Mouse (Mus musculus) neural tube, embryonic 14.5 days (tissue): ENCODE measurements around the gene Asic2. TPM values are rescaled to one million over a fixed set of nuclear protein-coding genes. Genes with fewer than 3 reads are reported as not detected.

ENCODE experiments used
- ATAC-seq: fragments of 200-750 bp; cut with Nextera tagmentation; 2 replicates; pipeline ENCODE4 v1.8.0; 2017; ENCODE audit warnings: low read depth, mild to moderate bottlenecking, moderate TSS enrichment, moderate library complexity
- H3K27ac ChIP-seq: fragments of 300-500 bp; sonication (generic); 2 replicates; pipeline ENCODE4 v1.5.1; 2014; ENCODE audit warnings: low read depth, mild to moderate bottlenecking, control low read depth, low read length, moderate library complexity, mixed read lengths
- H3K27me3 ChIP-seq: fragments of 300-500 bp; sonication (generic); 2 replicates; pipeline ENCODE4 v1.6.1; 2014; ENCODE audit warnings: low read length; ENCODE audit not compliant: control insufficient read depth, insufficient read depth
- H3K36me3 ChIP-seq: fragments of 300-500 bp; sonication (generic); 2 replicates; pipeline ENCODE4 v1.6.1; 2014; ENCODE audit warnings: low read length, mixed read lengths; ENCODE audit not compliant: control insufficient read depth, insufficient read depth
- H3K4me1 ChIP-seq: fragments of 300-500 bp; sonication (generic); 2 replicates; pipeline ENCODE4 v1.6.1; 2014; ENCODE audit warnings: low read length; ENCODE audit not compliant: control insufficient read depth, insufficient read depth
- H3K4me2 ChIP-seq: fragments of 300-500 bp; sonication (generic); 2 replicates; pipeline ENCODE4 v1.6.1; 2014; ENCODE audit warnings: mild to moderate bottlenecking, low read depth, low read length, control low read depth
- H3K4me3 ChIP-seq: fragments of 300-500 bp; sonication (generic); 2 replicates; pipeline ENCODE4 v1.5.1; 2014; ENCODE audit warnings: low read depth, low read length, control low read depth, mixed read lengths
- H3K9ac ChIP-seq: fragments of 300-500 bp; sonication (generic); replicated peaks from 2 replicates; pipeline ENCODE4 v1.6.1; 2014; ENCODE audit warnings: low read depth, mild to moderate bottlenecking, control low read depth, low read length, mixed read lengths
- H3K9me3 ChIP-seq: fragments of 300-500 bp; sonication (generic); 2 replicates; pipeline ENCODE4 v1.6.1; 2016; ENCODE audit warnings: low read length; ENCODE audit not compliant: control insufficient read depth
- WGBS: fragments of 180-500 bp; shearing (Covaris S2); extraction: QIAGEN DNeasy Blood & Tissue Kit; methylation state at CpG from one replicate; pipeline ENCODE4 v1.1.7; 2014; 5-methylcytosine and 5-hydroxymethylcytosine counted together
- polyA plus RNA-seq: library from polyadenylated mRNA; unstranded; fragments of >200 nt; fragmentation: Nextera tagmentation; extraction: Ambion mirVana; gene quantifications from 2 replicates; pipeline ENCODE4 v1.2.1, GENCODE M21; 2014

Asic2 gene
- polyA plus RNA-seq, 1 experiment from 2014 or later = 16.2 TPM

DNA sequence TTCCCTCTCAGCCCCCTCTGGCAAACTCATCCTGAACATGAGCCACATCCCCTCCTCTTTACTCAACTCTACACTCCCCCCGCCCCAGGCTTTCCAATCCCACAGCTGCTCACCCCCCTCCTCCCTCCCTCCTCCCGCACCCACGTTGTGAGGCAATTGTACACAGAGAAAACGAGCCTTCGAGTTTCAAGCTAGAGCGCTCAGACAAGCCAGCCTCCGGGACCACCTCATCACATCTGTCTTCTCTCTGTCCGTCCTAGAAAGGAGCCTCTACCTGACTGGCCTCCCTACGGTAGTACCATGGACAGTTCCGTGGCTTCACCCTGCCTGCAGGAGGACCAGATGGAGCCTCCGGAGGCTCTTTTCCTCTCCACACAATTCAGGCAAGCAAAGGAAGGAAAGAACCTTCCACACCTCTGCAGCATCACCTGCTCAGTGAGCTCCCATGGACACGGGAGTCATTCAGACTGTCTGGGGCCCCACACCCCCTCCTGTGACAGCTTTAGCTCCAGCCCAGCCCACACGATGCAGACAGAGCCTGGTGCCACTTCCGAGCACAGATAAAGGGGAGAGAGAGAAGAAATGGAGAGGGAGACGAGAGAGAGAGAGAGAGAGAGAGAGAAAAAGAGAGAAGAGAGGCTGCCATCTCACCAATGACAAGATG lies 1.5 kb downstream of the Asic2 start:
- Histone ChIP-seq H3K4me3 (peak overlapping the region; percentile 17), H3K27me3 (peaks cover 5% of the 10 kb centered on the region; the same call in 1 of the 2 replicates), H3K4me1 (peaks cover 20% of the 10 kb centered on the region), H3K4me2 (peak overlapping the region; percentile 78), H3K27ac (no peak overlapping the region), H3K9me3 (no peaks in the 10 kb centered on the region), H3K9ac (no peak overlapping the region; the same call in 1 of the 2 replicates), H3K36me3 (no peaks in the 10 kb centered on the region)
- WGBS = 11% methylated on average over 15 of the region's 15 CpGs
- ATAC-seq = peak; percentile 31; the same call in 1 of the 2 replicates

- no peak; the same call in 1 of the 2 replicates for ATAC-seq
- peaks cover 5% of the 10 kb centered on the region; the same call in 1 of the 2 replicates for H3K27me3 ChIP-seq
- H3K4me2 ChIP-seq = peak overlapping the region; percentile 78
- peaks cover 20% of the 10 kb centered on the region for H3K4me1 ChIP-seq
- no peaks in the 10 kb centered on the region for H3K9me3 ChIP-seq
- 0 out of 2 replicates have a peak overlapping the region, but pooled peaks have one; percentile 22 for H3K27ac ChIP-seq
- no peaks in the 10 kb centered on the region for H3K36me3 ChIP-seq
- H3K9ac ChIP-seq = peak overlapping the region; percentile 22
- H3K4me3 ChIP-seq = peak overlapping the region; percentile 17
- 40% methylated on average over 11 of the region's 11 CpGs for WGBS
Observed at GRCm38 (mm10) chr11:81965653-81966625, 2.3 kb downstream of the Asic2 start.

DNA sequence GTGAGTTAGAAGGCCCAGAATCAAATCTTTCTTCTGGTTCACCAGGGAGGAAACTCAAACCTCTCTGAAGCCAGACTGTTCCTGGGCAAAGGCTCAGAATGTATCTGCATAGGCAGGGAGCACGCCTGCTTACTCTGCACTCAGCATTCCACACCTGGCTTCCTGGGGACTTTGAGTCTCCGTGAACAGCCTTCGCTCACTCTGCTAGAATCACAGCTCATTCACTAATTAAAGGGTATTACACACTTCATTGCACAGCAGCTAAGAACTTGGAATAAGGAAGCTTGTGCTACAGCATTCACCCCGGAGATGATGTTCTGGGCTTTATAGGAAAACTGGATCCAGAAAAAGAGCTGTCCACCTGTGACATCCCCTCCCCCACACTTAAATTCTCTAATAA lies 3.7 kb downstream of the Asic2 start:
- Histone ChIP-seq H3K36me3 (no peaks in the 10 kb centered on the region), H3K9me3 (no peaks in the 10 kb centered on the region), H3K4me3 (no peak overlapping the region), H3K27ac (no peak overlapping the region), H3K4me2 (no peak overlapping the region), H3K9ac (no peak overlapping the region), H3K27me3 (peaks cover 5% of the 10 kb centered on the region; the same call in 1 of the 2 replicates), H3K4me1 (peaks cover 20% of the 10 kb centered on the region)
- ATAC-seq = no peak
- 60% methylated on average over 4 of the region's 4 CpGs for WGBS

GRCm38 (mm10) chr11:81954398-81954797 lies 13.9 kb downstream of the Asic2 start:
- Histone ChIP-seq H3K27ac (no peak overlapping the region), H3K4me1 (no peaks in the 10 kb centered on the region), H3K27me3 (no peaks in the 10 kb centered on the region), H3K4me3 (no peak overlapping the region), H3K36me3 (no peaks in the 10 kb centered on the region), H3K9me3 (no peaks in the 10 kb centered on the region), H3K9ac (no peak overlapping the region), H3K4me2 (no peak overlapping the region)
- no peak for ATAC-seq
- WGBS = 52% methylated on average over 4 of the region's 4 CpGs

DNA sequence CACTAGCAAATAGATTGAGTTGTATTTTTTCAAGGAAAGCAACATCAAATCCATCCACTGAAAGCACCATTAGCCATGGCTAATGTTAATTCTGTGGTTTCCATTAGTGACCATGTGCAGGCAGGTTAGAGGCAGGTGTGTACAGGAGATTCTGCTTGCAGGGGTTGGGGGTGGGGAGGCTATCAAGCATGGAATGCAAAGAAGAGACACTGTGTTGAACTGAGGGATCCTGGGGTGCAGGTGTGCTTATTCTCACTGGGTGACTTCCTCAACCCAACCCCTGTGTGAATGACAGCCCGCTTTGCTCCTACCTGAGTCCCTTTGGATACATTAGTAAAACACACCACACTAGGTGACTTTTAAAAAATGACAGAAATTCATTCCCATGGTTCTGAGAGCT lies 20.2 kb downstream of the Asic2 start:
- no peak overlapping the region for H3K27ac ChIP-seq
- no peak overlapping the region for H3K9ac ChIP-seq
- no peaks in the 10 kb centered on the region for H3K4me1 ChIP-seq
- no peak overlapping the region for H3K4me2 ChIP-seq
- 81% methylated on average over 1 of the region's 1 CpGs for WGBS
- no peaks in the 10 kb centered on the region for H3K9me3 ChIP-seq
- no peak overlapping the region for H3K4me3 ChIP-seq
- ATAC-seq = no peak
- H3K27me3 ChIP-seq = no peaks in the 10 kb centered on the region
- no peaks in the 10 kb centered on the region for H3K36me3 ChIP-seq

DNA sequence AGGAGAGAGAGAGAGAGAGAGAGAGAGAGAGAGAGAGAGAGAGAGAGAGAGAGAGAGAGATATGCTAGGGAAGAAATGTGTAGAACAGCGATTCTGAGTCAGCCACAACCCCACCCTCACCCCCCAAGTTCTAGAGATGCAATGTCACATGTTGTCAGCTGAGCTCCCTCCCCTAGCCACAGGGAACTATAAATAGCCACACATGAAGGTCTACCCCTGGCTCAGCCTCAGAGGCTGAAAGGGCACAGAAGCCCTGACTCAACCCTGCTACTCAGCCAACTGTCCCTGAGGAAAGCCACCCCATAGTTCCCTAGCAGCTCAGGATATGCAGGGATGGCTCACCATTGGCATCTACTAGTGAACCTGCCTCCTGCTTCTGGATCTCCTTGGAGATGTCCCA lies 26.1 kb downstream of the Asic2 start:
- Histone ChIP-seq H3K36me3 (no peaks in the 10 kb centered on the region), H3K27ac (no peak overlapping the region), H3K4me1 (no peaks in the 10 kb centered on the region), H3K9me3 (no peaks in the 10 kb centered on the region), H3K9ac (no peak overlapping the region), H3K27me3 (no peaks in the 10 kb centered on the region), H3K4me3 (no peak overlapping the region), H3K4me2 (no peak overlapping the region)
- no peak for ATAC-seq
- 85% methylated on average over 1 of the region's 1 CpGs for WGBS

GRCm38 (mm10) chr11:81940988-81941387 lies 27.3 kb downstream of the Asic2 start:
- 6% methylated on average over 1 of the region's 1 CpGs for WGBS
- H3K4me1 ChIP-seq = no peaks in the 10 kb centered on the region
- H3K27me3 ChIP-seq = no peaks in the 10 kb centered on the region
- H3K9ac ChIP-seq = no peak overlapping the region
- no peak overlapping the region for H3K27ac ChIP-seq
- H3K9me3 ChIP-seq = no peaks in the 10 kb centered on the region
- no peak overlapping the region for H3K4me2 ChIP-seq
- ATAC-seq = no peak
- H3K36me3 ChIP-seq = no peaks in the 10 kb centered on the region
- H3K4me3 ChIP-seq = no peak overlapping the region

DNA sequence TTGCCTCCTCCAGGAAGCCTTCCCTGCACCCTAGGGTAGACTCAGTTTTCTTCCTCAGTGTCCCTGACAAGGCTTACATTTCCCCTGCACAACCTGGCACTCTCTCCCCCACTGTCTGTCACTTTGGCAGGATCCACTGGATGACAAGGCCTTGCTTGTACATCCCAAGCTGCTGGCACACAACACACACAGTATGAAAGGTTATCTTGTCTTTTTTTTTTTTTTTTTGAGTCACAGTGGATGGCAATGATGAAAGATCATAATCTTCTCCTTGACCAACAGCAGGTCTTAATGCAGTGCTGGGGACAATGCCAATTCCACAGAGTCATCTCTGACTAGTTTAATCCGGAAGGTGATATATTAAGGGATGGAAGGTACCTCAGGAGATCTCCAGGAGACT lies 30.7 kb downstream of the Asic2 start:
- H3K4me2 ChIP-seq = no peak overlapping the region
- ATAC-seq = no peak
- no peaks in the 10 kb centered on the region for H3K36me3 ChIP-seq
- no peaks in the 10 kb centered on the region for H3K9me3 ChIP-seq
- H3K4me1 ChIP-seq = no peaks in the 10 kb centered on the region
- H3K27me3 ChIP-seq = no peaks in the 10 kb centered on the region
- WGBS = 95% methylated on average over 1 of the region's 1 CpGs
- no peak overlapping the region for H3K9ac ChIP-seq
- H3K4me3 ChIP-seq = no peak overlapping the region
- no peak overlapping the region for H3K27ac ChIP-seq

DNA sequence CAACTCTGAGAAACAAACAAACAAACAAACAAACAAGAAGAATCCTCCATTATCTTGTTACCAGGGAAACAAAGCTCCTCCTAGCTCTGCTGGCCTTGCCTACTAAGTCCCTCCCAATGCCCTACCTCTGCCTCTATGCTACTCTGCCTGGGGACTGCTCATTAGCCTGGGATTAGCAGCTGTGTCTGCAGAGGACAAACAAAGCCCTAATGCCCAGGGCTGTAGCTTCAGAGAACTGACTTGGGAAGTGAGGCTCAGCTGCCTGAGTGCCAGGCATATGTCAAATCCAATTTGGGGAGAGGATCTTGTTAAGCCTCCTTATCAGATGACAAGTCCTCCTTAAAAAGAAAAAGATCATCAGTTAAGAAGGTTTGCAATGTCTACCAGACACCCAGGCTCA lies 41.9 kb downstream of the Asic2 start:
- no peak overlapping the region for H3K27ac ChIP-seq
- ATAC-seq = no peak
- no peaks in the 10 kb centered on the region for H3K36me3 ChIP-seq
- no peak overlapping the region for H3K9ac ChIP-seq
- no peaks in the 10 kb centered on the region for H3K4me1 ChIP-seq
- H3K27me3 ChIP-seq = no peaks in the 10 kb centered on the region
- no peak overlapping the region for H3K4me2 ChIP-seq
- H3K9me3 ChIP-seq = no peaks in the 10 kb centered on the region
- no peak overlapping the region for H3K4me3 ChIP-seq
